Mouse (Mus musculus) naive thymus-derived CD4-positive, alpha-beta T cell, adult 2 months (primary cell): ENCODE results near the gene Hikeshi.

Experiments
- DNase-seq: peaks from one replicate; pipeline ENCODE4 v3.0.0-alpha.2; 2011; ENCODE audit warnings: low read depth

Hikeshi gene

GRCm38 (mm10) chr7:89940571-89941463 is at the start of gene Hikeshi:
Hikeshi (minus strand) TSS chr7:89941204.
- DNase-seq = peak; percentile 98

GRCm38 (mm10) chr7:89984421-89984820 is 43.4 kb upstream of the Hikeshi start:
- no peak for DNase-seq

GRCm38 (mm10) chr7:89983441-89983840 is 42.4 kb upstream of the Hikeshi start:
- DNase-seq = no peak

GRCm38 (mm10) chr7:89981557-89981956 is 40.6 kb upstream of the Hikeshi start:
- no peak for DNase-seq

GRCm38 (mm10) chr7:89980485-89981422 is 39.8 kb upstream of the Hikeshi start, which contains the start of gene Eed:
Eed (minus strand) TSS chr7:89980983.
- DNase-seq = peak; percentile 99

- no peak for DNase-seq
Observed at GRCm38 (mm10) chr7:89980133-89980484, 39.1 kb upstream of the Hikeshi start.

GRCm38 (mm10) chr7:89979432-89980130 is 38.6 kb upstream of the Hikeshi start:
- DNase-seq = no peak

GRCm38 (mm10) chr7:89976796-89977195 is 35.8 kb upstream of the Hikeshi start:
- DNase-seq = no peak

- no peak for DNase-seq
Observed at GRCm38 (mm10) chr7:89975571-89975970, 34.6 kb upstream of the Hikeshi start.

GRCm38 (mm10) chr7:89967235-89967634 is 26.2 kb upstream of the Hikeshi start:
- no peak for DNase-seq

GRCm38 (mm10) chr7:89966771-89967170 is 25.8 kb upstream of the Hikeshi start:
- DNase-seq = no peak

- no peak for DNase-seq
Observed at GRCm38 (mm10) chr7:89963135-89963534, 22.1 kb upstream of the Hikeshi start.

GRCm38 (mm10) chr7:89957300-89957699 is 16.3 kb upstream of the Hikeshi start:
- no peak for DNase-seq

GRCm38 (mm10) chr7:89954261-89954660 is 13.3 kb upstream of the Hikeshi start:
- no peak for DNase-seq

- DNase-seq = no peak
Observed at GRCm38 (mm10) chr7:89949403-89949802, 8.4 kb upstream of the Hikeshi start.

GRCm38 (mm10) chr7:89948026-89948425 is 7.0 kb upstream of the Hikeshi start:
- no peak for DNase-seq

GRCm38 (mm10) chr7:89939497-89940353 is 1.3 kb downstream of the Hikeshi start:
- DNase-seq = peak; percentile 12

GRCm38 (mm10) chr7:89923441-89924180 is 17.4 kb downstream of the Hikeshi start:
- no peak for DNase-seq

GRCm38 (mm10) chr7:89917776-89918175 is 23.2 kb downstream of the Hikeshi start:
- DNase-seq = no peak

GRCm38 (mm10) chr7:89916711-89917110 is 24.3 kb downstream of the Hikeshi start:
- no peak for DNase-seq
